Mouse (Mus musculus): ENCODE data around the gene Gm13289. TPM values are rescaled to one million over a fixed set of nuclear protein-coding genes. Genes with fewer than 3 reads are reported as not detected.
"Not testable (repeated sequence)": the region's sequence is repeated elsewhere in the genome, so short reads cannot be mapped to it uniquely, and the experiment has no call there.

The Gm13289 gene
- polyA plus RNA-seq, 1 experiment from 2014 or later: not detected

GRCm38 (mm10) chr4:88773534-88773933 is 3.2 kb upstream of the Gm13289 start, which contains the start of gene Gm13290:
Gene Gm13290, plus strand, starts transcription at chr4:88773834.
- H3K36me3 ChIP-seq (ENCODE audit: control insufficient read depth, insufficient read depth, low read length); H3K27me3 ChIP-seq (replicated peaks; ENCODE audit: control insufficient read depth, insufficient read depth, low read length); H3K4me2 ChIP-seq (ENCODE audit: low read length); H3K9ac ChIP-seq (ENCODE audit: low read length); ATAC-seq; H3K9me3 ChIP-seq (replicated peaks; ENCODE audit: control insufficient read depth, low read length); H3K4me3 ChIP-seq (ENCODE audit: low read depth, low read length); DNase-seq (ENCODE audit: low spot score); H3K27ac ChIP-seq (ENCODE audit: low read depth, low read length); H3K4me1 ChIP-seq (ENCODE audit: control insufficient read depth, insufficient read depth, low read length): not testable (repeated sequence)
- WGBS: no CpG with 5 or more reads among the region's 32 CpGs

DNA sequence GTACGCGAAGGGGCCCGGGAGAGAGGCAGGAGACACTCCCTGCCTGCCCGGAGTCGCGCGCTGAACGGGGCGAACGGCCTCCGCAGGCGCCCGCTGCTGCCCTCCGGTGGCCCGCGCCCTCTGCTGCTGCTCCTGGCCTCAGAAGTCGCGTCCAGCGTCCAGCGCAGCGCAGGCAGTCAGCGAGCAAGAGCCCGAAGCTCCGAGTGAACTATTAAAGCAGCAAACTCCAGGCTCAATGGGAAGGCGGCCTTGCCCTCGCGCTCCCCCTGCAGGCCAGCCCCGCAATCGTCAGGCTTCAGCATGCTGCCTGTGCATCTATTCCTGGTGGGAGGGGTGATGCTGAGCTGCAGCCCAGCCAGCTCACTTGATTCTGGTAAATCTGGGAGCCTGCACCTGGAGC is 2.8 kb downstream of the Gm13289 start, which contains the start of gene Gm13272:
Gene Gm13272 (plus strand): TSS at position 301 of the 400 bp plus-strand sequence.
- not testable (repeated sequence) for ATAC-seq
- no CpG with 5 or more reads among the region's 29 CpGs for WGBS

GRCm38 (mm10) chr4:88780320-88780719 is 3.6 kb downstream of the Gm13289 start:
- 53% methylated on average over 14 of the region's 18 CpGs for WGBS
- not testable (repeated sequence) for H3K36me3 ChIP-seq (ENCODE audit: control insufficient read depth, insufficient read depth, low read length); H3K27me3 ChIP-seq (replicated peaks; ENCODE audit: control insufficient read depth, insufficient read depth, low read length); H3K9me3 ChIP-seq (replicated peaks; ENCODE audit: control insufficient read depth, low read length); H3K4me2 ChIP-seq (ENCODE audit: low read length); H3K4me1 ChIP-seq (ENCODE audit: control insufficient read depth, insufficient read depth, low read length); ATAC-seq; H3K4me3 ChIP-seq (ENCODE audit: low read depth, low read length); H3K27ac ChIP-seq (ENCODE audit: low read depth, low read length); DNase-seq (ENCODE audit: low spot score); H3K9ac ChIP-seq (ENCODE audit: low read length)

More for the DNA sequence above, 2.8 kb downstream of the Gm13289 start, which contains the start of gene Gm13272:
- H3K27me3 ChIP-seq (replicated peaks; ENCODE audit: control insufficient read depth, insufficient read depth, low read length); H3K4me3 ChIP-seq (ENCODE audit: low read depth, low read length); DNase-seq (ENCODE audit: low spot score); H3K27ac ChIP-seq (ENCODE audit: low read depth, low read length); H3K36me3 ChIP-seq (ENCODE audit: control insufficient read depth, insufficient read depth, low read length); H3K9ac ChIP-seq (ENCODE audit: low read length); H3K9me3 ChIP-seq (replicated peaks; ENCODE audit: control insufficient read depth, low read length); H3K4me2 ChIP-seq (ENCODE audit: low read length); H3K4me1 ChIP-seq (ENCODE audit: control insufficient read depth, insufficient read depth, low read length): not testable (repeated sequence)

DNA sequence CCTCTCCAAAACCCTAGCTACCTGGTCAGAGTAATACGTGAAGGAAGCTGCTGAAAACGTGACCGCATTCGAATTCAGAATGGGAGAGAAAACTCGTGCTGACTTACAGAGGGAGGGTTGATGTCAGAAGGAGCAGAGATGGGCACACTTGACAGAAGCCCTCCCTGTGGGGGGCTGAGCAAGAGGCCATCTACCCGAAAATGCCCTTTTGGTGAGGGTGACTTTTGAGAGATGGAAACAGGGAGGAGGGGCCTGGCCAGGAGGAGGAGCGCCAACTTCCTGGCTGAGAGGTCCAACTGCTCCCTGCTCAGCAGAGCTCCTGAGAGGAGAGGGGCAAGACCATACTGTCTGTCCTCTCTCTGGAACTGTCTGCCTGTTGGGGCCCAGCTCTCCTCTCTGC is 5.1 kb downstream of the Gm13289 start, which contains the start of gene Ifnz:
Gene Ifnz (plus strand): TSS at position 301 of the 400 bp plus-strand sequence.
- peak within 1 kb of the TSS; percentile 33; the same call in 1 of the 2 replicates for H3K4me2 ChIP-seq (ENCODE audit: low read length)
- WGBS: 11% methylated on average over 2 of the region's 7 CpGs
- not testable (repeated sequence) for H3K9ac ChIP-seq (ENCODE audit: low read length); H3K9me3 ChIP-seq (replicated peaks; ENCODE audit: control insufficient read depth, low read length); H3K4me1 ChIP-seq (ENCODE audit: control insufficient read depth, insufficient read depth, low read length); ATAC-seq; H3K4me3 ChIP-seq (ENCODE audit: low read depth, low read length); H3K36me3 ChIP-seq (ENCODE audit: control insufficient read depth, insufficient read depth, low read length); H3K27ac ChIP-seq (ENCODE audit: low read depth, low read length); H3K27me3 ChIP-seq (replicated peaks; ENCODE audit: control insufficient read depth, insufficient read depth, low read length); DNase-seq (ENCODE audit: low spot score)

GRCm38 (mm10) chr4:88782335-88782734 is 5.6 kb downstream of the Gm13289 start:
- not testable (repeated sequence) for H3K36me3 ChIP-seq (ENCODE audit: control insufficient read depth, insufficient read depth, low read length); H3K4me3 ChIP-seq (ENCODE audit: low read depth, low read length); DNase-seq (ENCODE audit: low spot score); ATAC-seq; H3K9ac ChIP-seq (ENCODE audit: low read length); H3K27me3 ChIP-seq (replicated peaks; ENCODE audit: control insufficient read depth, insufficient read depth, low read length); H3K27ac ChIP-seq (ENCODE audit: low read depth, low read length); H3K9me3 ChIP-seq (replicated peaks; ENCODE audit: control insufficient read depth, low read length); H3K4me1 ChIP-seq (ENCODE audit: control insufficient read depth, insufficient read depth, low read length)
- 0% methylated on average over 12 of the region's 31 CpGs for WGBS
- H3K4me2 ChIP-seq (ENCODE audit: low read length): peak overlapping the region; percentile 33; the same call in 1 of the 2 replicates

DNA sequence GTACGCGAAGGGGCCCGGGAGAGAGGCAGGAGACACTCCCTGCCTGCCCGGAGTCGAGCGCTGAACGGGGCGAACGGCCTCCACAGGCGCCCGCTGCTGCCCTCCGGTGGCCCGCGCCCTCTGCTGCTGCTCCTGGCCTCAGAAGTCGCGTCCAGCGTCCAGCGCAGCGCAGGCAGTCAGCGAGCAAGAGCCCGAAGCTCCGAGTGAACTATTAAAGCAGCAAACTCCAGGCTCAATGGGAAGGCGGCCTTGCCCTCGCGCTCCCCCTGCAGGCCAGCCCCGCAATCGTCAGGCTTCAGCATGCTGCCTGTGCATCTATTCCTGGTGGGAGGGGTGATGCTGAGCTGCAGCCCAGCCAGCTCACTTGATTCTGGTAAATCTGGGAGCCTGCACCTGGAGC is 8.7 kb downstream of the Gm13289 start, which contains the start of gene Gm13276:
Gene Gm13276 (plus strand): TSS at position 301 of the 400 bp plus-strand sequence.
- H3K4me1 ChIP-seq (ENCODE audit: control insufficient read depth, insufficient read depth, low read length); H3K9ac ChIP-seq (ENCODE audit: low read length); H3K4me3 ChIP-seq (ENCODE audit: low read depth, low read length); H3K9me3 ChIP-seq (replicated peaks; ENCODE audit: control insufficient read depth, low read length); ATAC-seq; H3K36me3 ChIP-seq (ENCODE audit: control insufficient read depth, insufficient read depth, low read length); DNase-seq (ENCODE audit: low spot score); H3K27me3 ChIP-seq (replicated peaks; ENCODE audit: control insufficient read depth, insufficient read depth, low read length); H3K27ac ChIP-seq (ENCODE audit: low read depth, low read length); H3K4me2 ChIP-seq (ENCODE audit: low read length): not testable (repeated sequence)
- no CpG with 5 or more reads among the region's 27 CpGs for WGBS

DNA sequence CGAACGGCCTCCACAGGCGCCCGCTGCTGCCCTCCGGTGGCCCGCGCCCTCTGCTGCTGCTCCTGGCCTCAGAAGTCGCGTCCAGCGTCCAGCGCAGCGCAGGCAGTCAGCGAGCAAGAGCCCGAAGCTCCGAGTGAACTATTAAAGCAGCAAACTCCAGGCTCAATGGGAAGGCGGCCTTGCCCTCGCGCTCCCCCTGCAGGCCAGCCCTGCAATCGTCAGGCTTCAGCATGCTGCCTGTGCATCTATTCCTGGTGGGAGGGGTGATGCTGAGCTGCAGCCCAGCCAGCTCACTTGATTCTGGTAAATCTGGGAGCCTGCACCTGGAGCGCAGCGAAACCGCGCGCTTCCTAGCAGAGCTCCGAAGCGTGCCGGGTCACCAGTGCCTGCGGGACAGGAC is 11.7 kb downstream of the Gm13289 start, which contains the start of gene Gm13277:
Gene Gm13277 (plus strand): TSS at position 231 of the 400 bp plus-strand sequence.
- WGBS: no CpG with 5 or more reads among the region's 28 CpGs
- H3K4me1 ChIP-seq (ENCODE audit: control insufficient read depth, insufficient read depth, low read length); H3K27ac ChIP-seq (ENCODE audit: low read depth, low read length); H3K9ac ChIP-seq (ENCODE audit: low read length); H3K4me2 ChIP-seq (ENCODE audit: low read length); H3K36me3 ChIP-seq (ENCODE audit: control insufficient read depth, insufficient read depth, low read length); DNase-seq (ENCODE audit: low spot score); ATAC-seq; H3K4me3 ChIP-seq (ENCODE audit: low read depth, low read length); H3K27me3 ChIP-seq (replicated peaks; ENCODE audit: control insufficient read depth, insufficient read depth, low read length); H3K9me3 ChIP-seq (replicated peaks; ENCODE audit: control insufficient read depth, low read length): not testable (repeated sequence)

- H3K27me3 ChIP-seq (replicated peaks; ENCODE audit: control insufficient read depth, insufficient read depth, low read length); H3K27ac ChIP-seq (ENCODE audit: low read depth, low read length); H3K4me2 ChIP-seq (ENCODE audit: low read length); DNase-seq (ENCODE audit: low spot score); ATAC-seq; H3K4me3 ChIP-seq (ENCODE audit: low read depth, low read length); H3K9ac ChIP-seq (ENCODE audit: low read length); H3K36me3 ChIP-seq (ENCODE audit: control insufficient read depth, insufficient read depth, low read length); H3K9me3 ChIP-seq (replicated peaks; ENCODE audit: control insufficient read depth, low read length); H3K4me1 ChIP-seq (ENCODE audit: control insufficient read depth, insufficient read depth, low read length): not testable (repeated sequence)
- WGBS: no CpG with 5 or more reads among the region's 28 CpGs
Observed at GRCm38 (mm10) chr4:88791250-88791649, 14.5 kb downstream of the Gm13289 start, which contains the start of gene Gm13278. Gene Gm13278, plus strand, starts transcription at chr4:88791550.

GRCm38 (mm10) chr4:88793936-88794675 is 17.4 kb downstream of the Gm13289 start, which contains the start of gene Gm13275:
Gene Gm13275, plus strand, starts transcription at chr4:88794487.
- WGBS: 0% methylated on average over 6 of the region's 52 CpGs
- H3K27ac ChIP-seq (ENCODE audit: low read depth, low read length); H3K4me1 ChIP-seq (ENCODE audit: control insufficient read depth, insufficient read depth, low read length); H3K36me3 ChIP-seq (ENCODE audit: control insufficient read depth, insufficient read depth, low read length); H3K9ac ChIP-seq (ENCODE audit: low read length); H3K9me3 ChIP-seq (replicated peaks; ENCODE audit: control insufficient read depth, low read length); ATAC-seq; H3K27me3 ChIP-seq (replicated peaks; ENCODE audit: control insufficient read depth, insufficient read depth, low read length); DNase-seq (ENCODE audit: low spot score); H3K4me3 ChIP-seq (ENCODE audit: low read depth, low read length); H3K4me2 ChIP-seq (ENCODE audit: low read length): not testable (repeated sequence)

Measured in forebrain, embryonic 14.5 days (tissue).